Mouse (Mus musculus): ENCODE data around the gene Ttc7b.

DNA sequence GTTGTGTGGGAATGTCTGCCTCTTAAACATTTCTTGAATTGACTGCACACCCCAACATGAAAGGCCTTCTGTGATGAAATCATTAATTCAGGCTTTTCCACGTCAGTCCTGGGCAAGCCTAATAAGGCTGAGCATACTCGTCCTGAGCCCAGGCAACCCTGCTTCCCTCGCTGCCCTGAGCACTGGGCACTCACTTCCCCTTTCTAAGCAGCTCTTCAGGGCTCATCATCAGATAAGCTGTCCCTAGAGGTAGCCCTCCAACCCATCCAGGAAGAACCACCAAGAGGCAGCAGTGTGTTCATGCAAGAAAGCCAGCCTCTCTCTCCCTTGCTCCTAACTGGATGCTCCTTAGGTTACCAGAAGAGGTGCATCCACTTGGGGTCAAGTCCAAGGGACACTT lies 27.9 kb downstream of the Ttc7b start:
- no peak for TF ChIP-seq CTCF (IDR thresholded peaks at IDR 0.05; ENCODE audit: control insufficient read depth, insufficient read depth, insufficient replicate concordance, low read depth, low read length)
- no peak for TF ChIP-seq POLR2A (IDR thresholded peaks at IDR 0.05; ENCODE audit: control insufficient read depth, low read depth, low read length)
